16 mouse cellular contexts compared by ENCODE assay signal in genomic region chr17:49225255-49226015, GRCm38 (mm10).
DNase-seq lines count a peak whose midpoint lies in the region; ATAC-seq and TF ChIP-seq lines count a peak whose summit lies in the region.
"Had no signal": no experiment of that assay in that cellular context is flagged by ENCODE, and none has a peak within 500 bp of the region (broad histone marks: within the 10 kb centered on the region; RNA-seq: fewer than 3 reads in every experiment).

No protein-coding gene starts in this region.

- H3K27ac ChIP-seq in kidney, embryonic 15.5 days: peak overlapping the region; percentile 62
- H3K27ac ChIP-seq in kidney, embryonic 14.5 days (ENCODE audit: low read depth, low read length): no peak overlapping the region
- 0 out of 2 replicates have a peak overlapping the region, but pooled peaks have one; percentile 8 for H3K27ac ChIP-seq in lung, embryonic 16.5 days (ENCODE audit: low read length)
- H3K27ac ChIP-seq in stomach, postnatal 0 days (replicated peaks): peak overlapping the region; percentile 41; the same call in 1 of the 2 replicates
- H3K27ac ChIP-seq: forebrain, embryonic 10.5 days; hindbrain, embryonic 12.5 days had no signal

- H3K4me1 ChIP-seq in kidney, embryonic 15.5 days: peaks cover 10% of the 10 kb centered on the region; the same call in 1 of the 2 replicates
- 0 out of 2 replicates have a peak, but pooled peaks cover 3% of the 10 kb centered on the region for H3K4me1 ChIP-seq in kidney, embryonic 14.5 days (ENCODE audit: control insufficient read depth, insufficient read depth, low read length)
- peaks cover 3% of the 10 kb centered on the region; the same call in 1 of the 2 replicates for H3K4me1 ChIP-seq in lung, embryonic 16.5 days (replicated peaks; ENCODE audit: control insufficient read depth, insufficient read depth, low read length)
- H3K4me1 ChIP-seq in stomach, postnatal 0 days (replicated peaks; ENCODE audit: control insufficient read depth, insufficient read depth): no peaks in the 10 kb centered on the region
- H3K4me1 ChIP-seq: hindbrain, embryonic 12.5 days had no signal

- 56% methylated on average over 9 of the region's 9 CpGs for WGBS in kidney, embryonic 15.5 days
- WGBS in kidney, embryonic 14.5 days: 67% methylated on average over 9 of the region's 9 CpGs
- 51% methylated on average over 9 of the region's 9 CpGs for WGBS in lung, embryonic 16.5 days
- WGBS in stomach, postnatal 0 days: 34% methylated on average over 9 of the region's 9 CpGs

- H3K9ac ChIP-seq in kidney, embryonic 15.5 days: no peak overlapping the region
- H3K9ac ChIP-seq in kidney, embryonic 14.5 days (ENCODE audit: low read depth, low read length): no peak overlapping the region
- H3K9ac ChIP-seq in lung, embryonic 16.5 days (ENCODE audit: low read length): no peak overlapping the region
- no peak overlapping the region for H3K9ac ChIP-seq in stomach, postnatal 0 days (ENCODE audit: low read length)
- H3K9ac ChIP-seq: hindbrain, embryonic 12.5 days had no signal

- no peak overlapping the region for H3K4me3 ChIP-seq in kidney, embryonic 15.5 days (replicated peaks)
- H3K4me3 ChIP-seq in kidney, embryonic 14.5 days (ENCODE audit: low read length): no peak overlapping the region
- no peak overlapping the region for H3K4me3 ChIP-seq in lung, embryonic 16.5 days (ENCODE audit: low read length)
- no peak overlapping the region for H3K4me3 ChIP-seq in stomach, postnatal 0 days (ENCODE audit: low read depth, low read length)
- H3K4me3 ChIP-seq: forebrain, embryonic 10.5 days; hindbrain, embryonic 12.5 days had no signal

- no peak overlapping the region for H3K4me2 ChIP-seq in kidney, embryonic 15.5 days
- H3K4me2 ChIP-seq in kidney, embryonic 14.5 days (replicated peaks; ENCODE audit: low read depth, low read length): no peak overlapping the region
- no peak overlapping the region for H3K4me2 ChIP-seq in lung, embryonic 16.5 days (ENCODE audit: low read depth, low read length)
- no peak overlapping the region for H3K4me2 ChIP-seq in stomach, postnatal 0 days (replicated peaks; ENCODE audit: low read depth)
- H3K4me2 ChIP-seq: hindbrain, embryonic 12.5 days; liver, embryonic 11.5 days had no signal

- no peaks in the 10 kb centered on the region; the same call in 1 of the 2 replicates for H3K27me3 ChIP-seq in kidney, embryonic 15.5 days
- no peaks in the 10 kb centered on the region for H3K27me3 ChIP-seq in kidney, embryonic 14.5 days (ENCODE audit: control insufficient read depth, insufficient read depth, low read length)
- H3K27me3 ChIP-seq in lung, embryonic 16.5 days (ENCODE audit: control insufficient read depth, insufficient read depth, low read depth, low read length): no peaks in the 10 kb centered on the region
- H3K27me3 ChIP-seq in stomach, postnatal 0 days (ENCODE audit: control insufficient read depth, insufficient read depth, low read length): no peaks in the 10 kb centered on the region

- ATAC-seq in kidney, embryonic 15.5 days (replicated peaks; ENCODE audit: low FRiP score): no peak
- ATAC-seq in kidney, embryonic 14.5 days (ENCODE audit: low FRiP score, low TSS enrichment): no peak
- ATAC-seq in lung, embryonic 16.5 days (ENCODE audit: low read depth): peak; percentile 38; the same call in 1 of the 2 replicates
- ATAC-seq in stomach, postnatal 0 days (ENCODE audit: low FRiP score, low TSS enrichment): peak; percentile 58; the same call in 1 of the 2 replicates

- no peaks in the 10 kb centered on the region for H3K9me3 ChIP-seq in kidney, embryonic 15.5 days (replicated peaks)
- no peaks in the 10 kb centered on the region for H3K9me3 ChIP-seq in kidney, embryonic 14.5 days (ENCODE audit: control insufficient read depth, low read length)
- H3K9me3 ChIP-seq in lung, embryonic 16.5 days (ENCODE audit: control insufficient read depth, low read length): no peaks in the 10 kb centered on the region
- no peaks in the 10 kb centered on the region for H3K9me3 ChIP-seq in stomach, postnatal 0 days (ENCODE audit: control insufficient read depth, low read length)
- H3K9me3 ChIP-seq: forebrain, embryonic 10.5 days; hindbrain, embryonic 12.5 days had no signal

- no peak for TF ChIP-seq EP300 in stomach, postnatal 0 days (optimal IDR thresholded peaks at IDR 0.05)

- no peaks in the 10 kb centered on the region for H3K36me3 ChIP-seq in kidney, embryonic 15.5 days
- no peaks in the 10 kb centered on the region for H3K36me3 ChIP-seq in kidney, embryonic 14.5 days (ENCODE audit: control insufficient read depth, insufficient read depth, low read length)
- H3K36me3 ChIP-seq in lung, embryonic 16.5 days (ENCODE audit: control insufficient read depth, insufficient read depth, low read length): no peaks in the 10 kb centered on the region
- H3K36me3 ChIP-seq in stomach, postnatal 0 days (ENCODE audit: control insufficient read depth, insufficient read depth, low read length): no peaks in the 10 kb centered on the region
- H3K36me3 ChIP-seq: forebrain, embryonic 10.5 days; hindbrain, embryonic 12.5 days had no signal

- no peak for TF ChIP-seq CTCF in stomach, postnatal 0 days (IDR thresholded peaks at IDR 0.05; ENCODE audit: low read depth)

- DNase-seq in frontal cortex, postnatal 36 days (ENCODE audit: low spot score in 2 of 2): peak; percentile 42 to 61
- no peak for DNase-seq in frontal cortex, postnatal 14 days (ENCODE audit: low spot score in 2 of 2)
- no peak for DNase-seq in lung, postnatal 25 days (ENCODE audit: low spot score)
- DNase-seq in stomach, postnatal 0 days (ENCODE audit: low spot score): no peak
- DNase-seq in thymus, postnatal 14 days: no peak
- DNase-seq: adrenal gland, adult 2 months; cerebellum, adult 9-11 months; kidney, adult 9 months; spleen, adult 18-20 months; thymus, adult 2 months had no signal

Comparison
In these comparisons a context has a peak if more than half of its experiments do, and no peak if none do; other contexts are left out.
1. DNase-seq: peak in frontal cortex, postnatal 36 days (2 of 2); none in frontal cortex, postnatal 14 days (0 of 2), lung, postnatal 25 days (single experiment), stomach, postnatal 0 days (single experiment) and thymus, postnatal 14 days (single experiment).
2. ATAC-seq: peak in lung, embryonic 16.5 days (single experiment) and stomach, postnatal 0 days (single experiment); none in kidney, embryonic 15.5 days (single experiment) and kidney, embryonic 14.5 days (single experiment).